Mouse (Mus musculus) stomach, embryonic 16.5 days (tissue): Measurements from ENCODE around the gene Kdelc2. TPM values are rescaled to one million over a fixed set of nuclear protein-coding genes. Genes with fewer than 3 reads are reported as not detected.
A peak's percentile ranks its signal among the peaks of the same experiment; 100 is the strongest.

Source experiments
- ATAC-seq: fragments of 200-750 bp; cut with Nextera tagmentation; 2 replicates; pipeline ENCODE4 v1.8.0; 2017; ENCODE audit warnings: moderate number of reproducible peaks, moderate TSS enrichment; ENCODE audit not compliant: insufficient read depth, low FRiP score
- H3K27ac ChIP-seq: fragments of 300-500 bp; sonication (generic); 2 replicates; pipeline ENCODE4 v1.5.1; 2014; ENCODE audit warnings: low read length
- H3K27me3 ChIP-seq: fragments of 300-500 bp; sonication (generic); 2 replicates; pipeline ENCODE4 v1.6.1; 2014; ENCODE audit warnings: low read length, control low read depth, mixed read lengths; ENCODE audit not compliant: control insufficient read depth, insufficient read depth
- H3K36me3 ChIP-seq: fragments of 300-500 bp; sonication (generic); 2 replicates; pipeline ENCODE4 v1.6.1; 2014; ENCODE audit warnings: low read length; ENCODE audit not compliant: control insufficient read depth, insufficient read depth
- H3K4me1 ChIP-seq: fragments of 300-500 bp; sonication (generic); 2 replicates; pipeline ENCODE4 v1.6.1; 2014; ENCODE audit warnings: low read length, control low read depth, mixed read lengths; ENCODE audit not compliant: control insufficient read depth, insufficient read depth
- H3K4me2 ChIP-seq: fragments of 300-500 bp; sonication (generic); 2 replicates; pipeline ENCODE4 v1.6.1; 2014; ENCODE audit warnings: low read depth, low read length, mixed read lengths
- H3K4me3 ChIP-seq: fragments of 300-500 bp; sonication (generic); replicated peaks from 2 replicates; pipeline ENCODE4 v1.5.1; 2014; ENCODE audit warnings: mild to moderate bottlenecking, low read length
- H3K9ac ChIP-seq: fragments of 300-500 bp; sonication (generic); 2 replicates; pipeline ENCODE4 v1.6.1; 2014; ENCODE audit warnings: low read length
- H3K9me3 ChIP-seq: fragments of 300-500 bp; sonication (generic); replicated peaks from 2 replicates; pipeline ENCODE4 v1.6.1; 2016; ENCODE audit warnings: low read length, control low read depth; ENCODE audit not compliant: control insufficient read depth
- WGBS: fragments of 180-500 bp; shearing (Covaris S2); extraction: QIAGEN DNeasy Blood & Tissue Kit; methylation state at CpG from one replicate; pipeline ENCODE4 v1.1.7; 2014; 5-methylcytosine and 5-hydroxymethylcytosine counted together
- polyA plus RNA-seq: library from polyadenylated mRNA; unstranded; fragments of >200 nt; fragmentation: Nextera tagmentation; extraction: Ambion mirVana; gene quantifications from 2 replicates; pipeline ENCODE4 v1.2.1, GENCODE M21; 2015

Kdelc2 gene
- polyA plus RNA-seq, 1 experiment from 2014 or later = 33.5 TPM

- H3K4me3 ChIP-seq = no peak overlapping the region
- no peaks in the 10 kb centered on the region for H3K9me3 ChIP-seq
- 58% methylated on average over 4 of the region's 4 CpGs for WGBS
- no peak overlapping the region for H3K27ac ChIP-seq
- no peaks in the 10 kb centered on the region for H3K27me3 ChIP-seq
- no peaks in the 10 kb centered on the region for H3K36me3 ChIP-seq
- H3K4me2 ChIP-seq = no peak overlapping the region
- no peak overlapping the region for H3K9ac ChIP-seq
- ATAC-seq = peak; percentile 75
- 0 out of 2 replicates have a peak, but pooled peaks cover 10% of the 10 kb centered on the region for H3K4me1 ChIP-seq
Measured at GRCm38 (mm10) chr9:53408548-53408947, 24.7 kb downstream of the Kdelc2 start.

GRCm38 (mm10) chr9:53408953-53409361 lies 25.1 kb downstream of the Kdelc2 start:
- 70% methylated on average over 2 of the region's 2 CpGs for WGBS
- H3K27ac ChIP-seq = no peak overlapping the region
- no peaks in the 10 kb centered on the region for H3K36me3 ChIP-seq
- ATAC-seq = peak; percentile 60; the same call in 1 of the 2 replicates
- H3K4me1 ChIP-seq = 0 out of 2 replicates have a peak, but pooled peaks cover 10% of the 10 kb centered on the region
- no peak overlapping the region for H3K4me3 ChIP-seq
- H3K4me2 ChIP-seq = no peak overlapping the region
- H3K27me3 ChIP-seq = no peaks in the 10 kb centered on the region
- H3K9ac ChIP-seq = no peak overlapping the region
- no peaks in the 10 kb centered on the region for H3K9me3 ChIP-seq

- 73% methylated on average over 3 of the region's 3 CpGs for WGBS
- H3K36me3 ChIP-seq = no peaks in the 10 kb centered on the region
- no peaks in the 10 kb centered on the region for H3K27me3 ChIP-seq
- no peaks in the 10 kb centered on the region for H3K9me3 ChIP-seq
- H3K9ac ChIP-seq = no peak overlapping the region
- H3K4me3 ChIP-seq = no peak overlapping the region
- no peak overlapping the region; the same call in 1 of the 2 replicates for H3K27ac ChIP-seq
- ATAC-seq = no peak
- H3K4me2 ChIP-seq = no peak overlapping the region
- 0 out of 2 replicates have a peak, but pooled peaks cover 10% of the 10 kb centered on the region for H3K4me1 ChIP-seq
Measured at GRCm38 (mm10) chr9:53409427-53409826, 25.6 kb downstream of the Kdelc2 start.

GRCm38 (mm10) chr9:53422133-53422896 lies 38.5 kb downstream of the Kdelc2 start:
- no peak overlapping the region for H3K27ac ChIP-seq

GRCm38 (mm10) chr9:53426726-53427125 lies 42.9 kb downstream of the Kdelc2 start:
- Histone ChIP-seq H3K9me3 (no peaks in the 10 kb centered on the region), H3K4me1 (no peaks in the 10 kb centered on the region), H3K4me3 (no peak overlapping the region), H3K4me2 (no peak overlapping the region), H3K27ac (no peak overlapping the region), H3K36me3 (no peaks in the 10 kb centered on the region), H3K27me3 (no peaks in the 10 kb centered on the region), H3K9ac (no peak overlapping the region)
- 88% methylated on average over 3 of the region's 3 CpGs for WGBS
- ATAC-seq = no peak

More at GRCm38 (mm10) chr9:53422133-53422896, 38.5 kb downstream of the Kdelc2 start:
- 50% methylated on average over 9 of the region's 9 CpGs for WGBS
- H3K9ac ChIP-seq = no peak overlapping the region
- H3K27me3 ChIP-seq = no peaks in the 10 kb centered on the region
- H3K4me2 ChIP-seq = no peak overlapping the region
- no peak for ATAC-seq
- H3K4me1 ChIP-seq = no peaks in the 10 kb centered on the region
- no peaks in the 10 kb centered on the region for H3K9me3 ChIP-seq
- no peaks in the 10 kb centered on the region for H3K36me3 ChIP-seq
- H3K4me3 ChIP-seq = no peak overlapping the region

- no peak overlapping the region for H3K27ac ChIP-seq
- no peaks in the 10 kb centered on the region for H3K27me3 ChIP-seq
- no peaks in the 10 kb centered on the region for H3K36me3 ChIP-seq
- H3K9ac ChIP-seq = no peak overlapping the region
- no peak overlapping the region for H3K4me2 ChIP-seq
- no peaks in the 10 kb centered on the region for H3K9me3 ChIP-seq
- H3K4me3 ChIP-seq = no peak overlapping the region
- H3K4me1 ChIP-seq = no peaks in the 10 kb centered on the region
- WGBS = 47% methylated on average over 3 of the region's 3 CpGs
- ATAC-seq = no peak
Measured at GRCm38 (mm10) chr9:53427638-53428037, 43.8 kb downstream of the Kdelc2 start.

GRCm38 (mm10) chr9:53435830-53436570 lies 52.2 kb downstream of the Kdelc2 start:
- WGBS = 88% methylated on average over 14 of the region's 14 CpGs
- Histone ChIP-seq H3K9ac (no peak overlapping the region), H3K9me3 (no peaks in the 10 kb centered on the region), H3K4me2 (no peak overlapping the region), H3K4me3 (no peak overlapping the region), H3K4me1 (no peaks in the 10 kb centered on the region), H3K27ac (no peak overlapping the region), H3K36me3 (no peaks in the 10 kb centered on the region), H3K27me3 (no peaks in the 10 kb centered on the region)
- ATAC-seq = no peak

GRCm38 (mm10) chr9:53450609-53451008 lies 66.8 kb downstream of the Kdelc2 start:
- Histone ChIP-seq H3K4me1 (no peaks in the 10 kb centered on the region), H3K36me3 (0 out of 2 replicates have a peak, but pooled peaks cover 12% of the 10 kb centered on the region), H3K27me3 (no peaks in the 10 kb centered on the region), H3K27ac (no peak overlapping the region), H3K9ac (no peak overlapping the region), H3K9me3 (no peaks in the 10 kb centered on the region), H3K4me2 (no peak overlapping the region), H3K4me3 (no peak overlapping the region)
- WGBS = 88% methylated on average over 1 of the region's 1 CpGs
- ATAC-seq = no peak
